Mouse (Mus musculus) midbrain, embryonic 16.5 days (tissue): ENCODE results near the gene Hoxc8. TPM values are rescaled to one million over a fixed set of nuclear protein-coding genes. Genes with fewer than 3 reads are reported as not detected.

Experiments used
- ATAC-seq: fragments of 200-750 bp; cut with Nextera tagmentation; 2 replicates; pipeline ENCODE4 v1.8.0; 2017; ENCODE audit warnings: moderate TSS enrichment
- H3K27ac ChIP-seq: fragments of 300-500 bp; sonication (generic); 2 replicates; pipeline ENCODE4 v1.5.1; 2014; ENCODE audit warnings: mild to moderate bottlenecking, low read length, mixed read lengths
- H3K27me3 ChIP-seq: fragments of 300-500 bp; sonication (generic); 2 replicates; pipeline ENCODE4 v1.6.1; 2014; ENCODE audit warnings: low read depth, low read length, mixed read lengths; ENCODE audit not compliant: control insufficient read depth, insufficient read depth
- H3K36me3 ChIP-seq: fragments of 300-500 bp; sonication (generic); 2 replicates; pipeline ENCODE4 v1.6.1; 2014; ENCODE audit warnings: mild to moderate bottlenecking, low read length, moderate library complexity, mixed read lengths; ENCODE audit not compliant: control insufficient read depth, insufficient read depth
- H3K4me1 ChIP-seq: fragments of 300-500 bp; sonication (generic); 2 replicates; pipeline ENCODE4 v1.6.1; 2014; ENCODE audit warnings: mild to moderate bottlenecking, low read length, mixed read lengths; ENCODE audit not compliant: control insufficient read depth, insufficient read depth
- H3K4me2 ChIP-seq: fragments of 300-500 bp; sonication (generic); 2 replicates; pipeline ENCODE4 v1.6.1; 2014; ENCODE audit warnings: mild to moderate bottlenecking, low read length, mixed read lengths
- H3K4me3 ChIP-seq: fragments of 300-500 bp; sonication (generic); 2 replicates; pipeline ENCODE4 v1.5.1; 2014; ENCODE audit warnings: low read depth, mild to moderate bottlenecking, low read length, moderate library complexity, mixed read lengths
- H3K9ac ChIP-seq: fragments of 300-500 bp; sonication (generic); 2 replicates; pipeline ENCODE4 v1.6.1; 2014; ENCODE audit warnings: low read depth, low read length, mixed read lengths
- H3K9me3 ChIP-seq: fragments of 300-500 bp; sonication (generic); replicated peaks from 2 replicates; pipeline ENCODE4 v1.6.1; 2014; ENCODE audit warnings: mild to moderate bottlenecking, low read length, mixed read lengths; ENCODE audit not compliant: control insufficient read depth, poor library complexity, severe bottlenecking
- WGBS: fragments of 180-500 bp; shearing (Covaris S2); extraction: QIAGEN DNeasy Blood & Tissue Kit; methylation state at CpG from one replicate; pipeline ENCODE4 v1.1.7; 2014; 5-methylcytosine and 5-hydroxymethylcytosine counted together
- polyA plus RNA-seq: library from polyadenylated mRNA; unstranded; fragments of >200 nt; fragmentation: Nextera tagmentation; extraction: Ambion mirVana; gene quantifications from 2 replicates; pipeline ENCODE4 v1.2.1, GENCODE M21; 2015

The Hoxc8 gene
- polyA plus RNA-seq, 1 experiment from 2014 or later, result not detected

GRCm38 (mm10) chr15:103015406-103016166, 25.2 kb downstream of the Hoxc8 start:
- Histone ChIP-seq H3K9ac (no peak overlapping the region), H3K36me3 (no peaks in the 10 kb centered on the region), H3K4me2 (no peak overlapping the region), H3K27me3 (peaks cover 93% of the 10 kb centered on the region), H3K27ac (no peak overlapping the region), H3K9me3 (no peaks in the 10 kb centered on the region), H3K4me1 (peaks cover 5% of the 10 kb centered on the region; the same call in 1 of the 2 replicates), H3K4me3 (no peak overlapping the region)
- no peak for ATAC-seq
- WGBS, result under 1% methylated on average over 18 of the region's 19 CpGs

- Histone ChIP-seq H3K9me3 (no peaks in the 10 kb centered on the region), H3K4me1 (peaks cover 5% of the 10 kb centered on the region; the same call in 1 of the 2 replicates), H3K9ac (no peak within 1 kb of the TSS), H3K27ac (no peak within 1 kb of the TSS), H3K4me2 (no peak within 1 kb of the TSS), H3K36me3 (no peaks in the 10 kb centered on the region), H3K27me3 (peaks cover 93% of the 10 kb centered on the region), H3K4me3 (no peak within 1 kb of the TSS)
- no peak for ATAC-seq
- WGBS, result 5% methylated on average over 9 of the region's 9 CpGs
These were observed 28.2 kb downstream of the Hoxc8 start, which contains the start of gene Hoxc4 for GRCm38 (mm10) chr15:103018636-103019035. Gene Hoxc4 (plus strand): TSS chr15:103018934.

- H3K4me3 ChIP-seq, result no peak overlapping the region
- no peak overlapping the region for H3K4me2 ChIP-seq
- no peaks in the 10 kb centered on the region for H3K36me3 ChIP-seq
- no peak overlapping the region for H3K27ac ChIP-seq
- no peak overlapping the region for H3K9ac ChIP-seq
- peaks cover 94% of the 10 kb centered on the region for H3K27me3 ChIP-seq
- ATAC-seq, result no peak
- WGBS, result 0% methylated on average over 8 of the region's 8 CpGs
- H3K4me1 ChIP-seq, result no peaks in the 10 kb centered on the region
- no peaks in the 10 kb centered on the region for H3K9me3 ChIP-seq
These were observed 30.6 kb downstream of the Hoxc8 start for GRCm38 (mm10) chr15:103020899-103021418.

GRCm38 (mm10) chr15:103021544-103021943, 31.1 kb downstream of the Hoxc8 start:
- Histone ChIP-seq H3K36me3 (no peaks in the 10 kb centered on the region), H3K4me1 (no peaks in the 10 kb centered on the region), H3K27ac (no peak overlapping the region), H3K4me2 (no peak overlapping the region), H3K9ac (no peak overlapping the region), H3K9me3 (no peaks in the 10 kb centered on the region), H3K4me3 (no peak overlapping the region), H3K27me3 (peaks cover 94% of the 10 kb centered on the region)
- no peak for ATAC-seq
- WGBS, result 6% methylated on average over 8 of the region's 8 CpGs

- ATAC-seq, result no peak
- H3K4me2 ChIP-seq, result no peak overlapping the region
- 3% methylated on average over 2 of the region's 2 CpGs for WGBS
These were observed 33.7 kb downstream of the Hoxc8 start for GRCm38 (mm10) chr15:103024131-103024530.

GRCm38 (mm10) chr15:103027266-103028235, 37.1 kb downstream of the Hoxc8 start:
- Histone ChIP-seq H3K9ac (no peak overlapping the region), H3K4me3 (no peak overlapping the region), H3K4me2 (no peak overlapping the region), H3K4me1 (no peaks in the 10 kb centered on the region), H3K36me3 (no peaks in the 10 kb centered on the region), H3K27ac (no peak overlapping the region), H3K27me3 (peaks cover 87% of the 10 kb centered on the region), H3K9me3 (no peaks in the 10 kb centered on the region)
- ATAC-seq, result no peak
- WGBS, result under 1% methylated on average over 43 of the region's 43 CpGs

More at GRCm38 (mm10) chr15:103024131-103024530, 33.7 kb downstream of the Hoxc8 start:
- Histone ChIP-seq H3K9ac (no peak overlapping the region), H3K36me3 (no peaks in the 10 kb centered on the region), H3K27ac (no peak overlapping the region), H3K9me3 (no peaks in the 10 kb centered on the region), H3K4me3 (no peak overlapping the region), H3K4me1 (no peaks in the 10 kb centered on the region), H3K27me3 (peaks cover 93% of the 10 kb centered on the region)

GRCm38 (mm10) chr15:103028916-103029512, 38.6 kb downstream of the Hoxc8 start:
- WGBS, result 10% methylated on average over 9 of the region's 9 CpGs
- Histone ChIP-seq H3K27ac (no peak overlapping the region), H3K4me2 (no peak overlapping the region), H3K9ac (no peak overlapping the region), H3K36me3 (no peaks in the 10 kb centered on the region), H3K9me3 (no peaks in the 10 kb centered on the region), H3K4me1 (no peaks in the 10 kb centered on the region), H3K4me3 (no peak overlapping the region), H3K27me3 (peaks cover 86% of the 10 kb centered on the region)
- no peak for ATAC-seq

GRCm38 (mm10) chr15:103030142-103030541, 39.7 kb downstream of the Hoxc8 start:
- Histone ChIP-seq H3K4me2 (no peak overlapping the region), H3K27me3 (peaks cover 85% of the 10 kb centered on the region), H3K27ac (no peak overlapping the region), H3K9ac (no peak overlapping the region), H3K9me3 (no peaks in the 10 kb centered on the region), H3K4me1 (no peaks in the 10 kb centered on the region), H3K36me3 (no peaks in the 10 kb centered on the region), H3K4me3 (no peak overlapping the region)
- ATAC-seq, result no peak
- WGBS, result 2% methylated on average over 8 of the region's 8 CpGs
